Mouse (Mus musculus) heart, embryonic 10.5 days (tissue): ENCODE data around the gene Klrb1c. TPM values are rescaled to one million over a fixed set of nuclear protein-coding genes. Genes with fewer than 3 reads are reported as not detected.
"Not testable (repeated sequence)": the region's sequence is repeated elsewhere in the genome, so short reads cannot be mapped to it uniquely, and the experiment has no call there.

Experiments
- DNase-seq: peaks from one replicate; pipeline ENCODE4 v3.0.0-alpha.2; 2017; ENCODE audit warnings: low spot score
- H3K27ac ChIP-seq: fragments of 300-500 bp; sonication (generic); 2 replicates; pipeline ENCODE4 v1.5.1; 2016; ENCODE audit warnings: mild to moderate bottlenecking
- H3K27me3 ChIP-seq: fragments of 300-500 bp; sonication (generic); 2 replicates; pipeline ENCODE4 v1.6.1; 2016; ENCODE audit warnings: mild to moderate bottlenecking; ENCODE audit not compliant: poor library complexity, insufficient read depth, severe bottlenecking
- H3K36me3 ChIP-seq: fragments of 300-500 bp; sonication (generic); 2 replicates; pipeline ENCODE4 v1.6.1; 2016; ENCODE audit warnings: mild to moderate bottlenecking, moderate library complexity
- H3K4me1 ChIP-seq: fragments of 300-500 bp; sonication (generic); 2 replicates; pipeline ENCODE4 v1.6.1; 2016; ENCODE audit warnings: mild to moderate bottlenecking
- H3K4me3 ChIP-seq: fragments of 300-500 bp; sonication (generic); 2 replicates; pipeline ENCODE4 v1.5.1; 2016; ENCODE audit warnings: mild to moderate bottlenecking, moderate library complexity
- H3K9me3 ChIP-seq: fragments of 300-500 bp; sonication (generic); 2 replicates; pipeline ENCODE4 v1.6.1; 2016; ENCODE audit warnings: mild to moderate bottlenecking, moderate library complexity
- WGBS: fragments of 180-500 bp; shearing (Covaris S2); methylation state at CpG from one replicate; pipeline ENCODE4 v1.1.7; 2016; 5-methylcytosine and 5-hydroxymethylcytosine counted together
- polyA plus RNA-seq: library from polyadenylated mRNA; unstranded; fragments of >200 nt; fragmentation: Nextera tagmentation; extraction: Ambion mirVana; gene quantifications from 2 replicates; pipeline ENCODE4 v1.2.1, GENCODE M21; 2016

The Klrb1c gene
- polyA plus RNA-seq, 1 experiment from 2014 or later = 0.08 TPM

DNA sequence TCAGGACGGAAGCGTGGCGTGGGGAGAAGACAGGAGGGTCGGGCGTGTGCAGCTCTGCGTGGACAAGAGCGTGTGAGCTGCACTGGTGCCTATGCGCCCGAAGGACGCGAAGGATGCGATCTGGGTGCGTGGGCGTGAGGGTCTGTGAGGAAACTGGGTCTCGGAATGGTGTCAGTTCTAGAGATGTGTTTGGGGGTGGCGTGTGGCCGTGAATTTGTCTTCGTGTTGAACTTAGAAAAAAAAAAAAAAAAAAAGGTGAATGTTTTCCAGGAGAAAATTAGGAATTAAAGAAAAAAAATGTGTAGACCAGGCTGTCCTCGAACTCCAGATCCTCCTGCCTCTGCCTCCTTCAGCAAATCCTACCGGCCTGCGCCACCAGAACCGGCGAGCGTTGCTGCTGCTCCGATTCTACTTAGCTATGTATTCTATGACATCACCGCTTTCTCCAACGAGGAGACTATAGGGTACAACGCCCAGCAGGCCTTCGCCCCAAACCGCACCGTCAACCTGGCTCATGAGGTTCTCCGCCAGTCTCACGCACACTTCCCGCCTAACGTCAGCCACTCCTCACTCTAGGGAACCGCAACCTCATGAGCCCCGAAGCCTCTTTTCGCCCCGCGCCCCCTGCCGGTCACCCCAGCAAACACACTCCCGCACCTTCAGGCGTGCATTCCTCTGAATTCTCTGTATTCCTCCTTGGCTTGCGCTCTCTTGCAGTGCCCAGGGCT lies 28.4 kb downstream of the Klrb1c start:
- H3K27ac ChIP-seq = peak overlapping the region; percentile 76
- peak; percentile 89 for DNase-seq
- H3K9me3 ChIP-seq, H3K27me3 ChIP-seq, H3K36me3 ChIP-seq, H3K4me1 ChIP-seq: not testable (repeated sequence)
- H3K4me3 ChIP-seq = peak overlapping the region; percentile 66
- under 1% methylated on average over 44 of the region's 44 CpGs for WGBS

GRCm38 (mm10) chr6:128760016-128760415 lies 29.0 kb downstream of the Klrb1c start:
- peak overlapping the region; percentile 66 for H3K4me3 ChIP-seq
- H3K36me3 ChIP-seq, H3K27me3 ChIP-seq, H3K9me3 ChIP-seq, H3K4me1 ChIP-seq: not testable (repeated sequence)
- peak overlapping the region; percentile 76 for H3K27ac ChIP-seq
- under 1% methylated on average over 22 of the region's 22 CpGs for WGBS
- DNase-seq = peak; percentile 92

GRCm38 (mm10) chr6:128759221-128759950 lies 29.6 kb downstream of the Klrb1c start:
- H3K4me3 ChIP-seq = no peak overlapping the region
- WGBS = 78% methylated on average over 5 of the region's 5 CpGs
- no peak for DNase-seq

GRCm38 (mm10) chr6:128755402-128755763 lies 33.6 kb downstream of the Klrb1c start:
- H3K27ac ChIP-seq, H3K27me3 ChIP-seq, H3K9me3 ChIP-seq, DNase-seq, H3K4me1 ChIP-seq, H3K4me3 ChIP-seq, H3K36me3 ChIP-seq: not testable (repeated sequence)
- WGBS = 39% methylated on average over 4 of the region's 4 CpGs

More at GRCm38 (mm10) chr6:128759221-128759950, 29.6 kb downstream of the Klrb1c start:
- no peaks in the 10 kb centered on the region for H3K27me3 ChIP-seq
- no peaks in the 10 kb centered on the region for H3K36me3 ChIP-seq
- no peaks in the 10 kb centered on the region for H3K9me3 ChIP-seq
- H3K27ac ChIP-seq = no peak overlapping the region
- no peaks in the 10 kb centered on the region for H3K4me1 ChIP-seq

GRCm38 (mm10) chr6:128754748-128755401 lies 34.1 kb downstream of the Klrb1c start:
- H3K4me3 ChIP-seq, H3K9me3 ChIP-seq, H3K27me3 ChIP-seq, H3K36me3 ChIP-seq, DNase-seq, H3K27ac ChIP-seq, H3K4me1 ChIP-seq: not testable (repeated sequence)
- 77% methylated on average over 12 of the region's 12 CpGs for WGBS

DNA sequence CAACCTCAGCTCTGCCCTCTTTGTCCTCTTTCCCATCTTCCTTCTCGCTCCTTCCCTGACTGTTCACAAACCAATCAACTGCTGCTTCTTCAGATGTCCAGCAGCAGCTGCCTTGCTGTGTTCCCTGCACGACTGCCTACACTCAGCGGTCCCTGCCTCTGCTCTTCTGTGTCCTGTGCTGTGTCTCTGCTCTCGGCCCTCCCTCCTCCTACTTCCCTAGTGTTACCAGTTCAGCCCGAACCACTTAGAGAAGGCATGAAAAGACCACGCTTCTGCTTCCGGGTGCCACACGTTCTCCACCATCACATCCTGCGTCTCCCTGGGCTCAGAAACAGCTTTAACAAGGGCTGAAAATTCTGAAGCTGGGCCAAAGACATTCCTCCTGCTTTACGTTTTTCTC lies 34.8 kb downstream of the Klrb1c start:
- DNase-seq, H3K9me3 ChIP-seq, H3K27me3 ChIP-seq, H3K36me3 ChIP-seq, H3K27ac ChIP-seq, H3K4me1 ChIP-seq: not testable (repeated sequence)
- peak overlapping the region; percentile 15; the same call in 1 of the 2 replicates for H3K4me3 ChIP-seq
- WGBS = 36% methylated on average over 10 of the region's 10 CpGs

DNA sequence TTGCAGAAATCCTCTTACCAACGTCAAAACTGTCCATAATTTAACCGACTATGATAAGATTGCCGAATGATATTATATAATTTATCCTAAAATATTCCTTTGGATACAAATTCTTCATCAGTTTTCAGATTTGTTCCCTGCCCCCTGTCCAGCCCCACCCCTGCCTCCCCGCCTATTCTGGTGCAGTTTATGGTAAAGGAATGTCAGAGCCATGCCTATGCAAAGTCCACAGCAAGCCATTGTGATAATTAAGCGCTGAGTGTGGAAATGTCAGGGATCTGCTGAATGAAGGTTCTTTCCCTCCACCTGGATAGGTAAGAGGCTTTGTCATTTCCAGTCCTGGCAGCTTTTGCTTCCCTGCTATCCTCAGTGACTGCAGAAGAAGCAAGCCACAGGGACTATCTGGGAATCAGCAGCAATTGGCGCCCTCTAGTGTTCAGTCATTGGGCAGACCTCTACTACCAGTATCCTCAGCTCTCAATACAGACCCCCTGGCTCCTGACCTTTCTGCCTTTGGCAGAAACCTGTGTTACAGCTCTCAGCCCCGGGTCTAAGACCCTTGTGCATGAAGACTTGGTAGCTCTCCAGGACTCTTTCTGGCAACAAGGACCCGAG lies 35.3 kb downstream of the Klrb1c start:
- peak; percentile 84 for DNase-seq
- H3K27me3 ChIP-seq, H3K36me3 ChIP-seq, H3K9me3 ChIP-seq, H3K4me1 ChIP-seq, H3K27ac ChIP-seq, H3K4me3 ChIP-seq: not testable (repeated sequence)
- 39% methylated on average over 8 of the region's 8 CpGs for WGBS

DNA sequence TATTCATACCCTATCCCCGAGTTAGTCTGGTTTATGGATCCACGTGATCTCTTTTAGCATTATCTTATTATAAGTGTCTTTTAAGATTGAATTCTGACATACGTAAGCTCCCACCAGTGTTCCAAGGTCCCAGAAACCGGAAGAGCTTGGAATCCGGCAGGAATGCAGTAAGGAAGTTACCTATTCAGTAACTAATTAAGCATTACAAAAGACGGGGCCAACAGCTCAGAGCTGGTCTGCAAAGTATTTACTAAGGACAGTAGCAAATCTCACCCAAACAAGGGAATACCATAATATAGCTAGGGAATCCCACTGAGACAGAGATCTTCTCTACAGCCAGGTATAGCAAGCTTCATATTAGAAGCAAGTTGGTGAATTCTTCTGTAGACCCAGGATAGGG lies 42.0 kb downstream of the Klrb1c start:
- H3K36me3 ChIP-seq, DNase-seq, H3K9me3 ChIP-seq, H3K27ac ChIP-seq, H3K27me3 ChIP-seq, H3K4me1 ChIP-seq, H3K4me3 ChIP-seq: not testable (repeated sequence)
- 81% methylated on average over 6 of the region's 6 CpGs for WGBS

GRCm38 (mm10) chr6:128737445-128737844 lies 51.6 kb downstream of the Klrb1c start:
- no peak overlapping the region for H3K27ac ChIP-seq
- WGBS = 81% methylated on average over 7 of the region's 7 CpGs
- no peak for DNase-seq
- H3K4me1 ChIP-seq = no peaks in the 10 kb centered on the region
- no peaks in the 10 kb centered on the region for H3K36me3 ChIP-seq
- no peaks in the 10 kb centered on the region for H3K27me3 ChIP-seq
- H3K4me3 ChIP-seq = no peak overlapping the region
- H3K9me3 ChIP-seq = no peaks in the 10 kb centered on the region

DNA sequence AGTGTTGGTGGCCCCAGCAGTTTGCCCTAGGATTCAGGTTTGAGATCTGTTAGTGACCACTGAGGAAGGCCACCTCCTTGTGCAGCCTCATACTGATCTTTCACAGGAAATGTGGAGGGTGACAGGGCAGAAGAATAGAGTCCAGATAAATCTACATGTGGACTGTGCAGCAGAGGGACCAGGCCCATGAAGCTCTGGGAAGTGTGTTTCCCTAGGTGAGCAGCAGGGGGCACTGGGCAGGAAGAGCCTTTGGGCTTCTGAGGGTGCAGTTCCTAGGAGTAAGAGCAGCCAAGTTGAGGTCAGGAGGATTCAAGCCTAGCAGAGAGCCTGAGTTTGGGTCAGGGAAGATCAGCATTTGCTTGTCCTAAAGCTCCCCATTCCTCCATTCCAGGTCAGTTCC lies 52.9 kb downstream of the Klrb1c start:
- H3K4me3 ChIP-seq = no peak overlapping the region
- H3K4me1 ChIP-seq = no peaks in the 10 kb centered on the region
- H3K27ac ChIP-seq = no peak overlapping the region
- no peaks in the 10 kb centered on the region for H3K9me3 ChIP-seq
- H3K36me3 ChIP-seq = no peaks in the 10 kb centered on the region
- H3K27me3 ChIP-seq = no peaks in the 10 kb centered on the region
- no peak for DNase-seq

DNA sequence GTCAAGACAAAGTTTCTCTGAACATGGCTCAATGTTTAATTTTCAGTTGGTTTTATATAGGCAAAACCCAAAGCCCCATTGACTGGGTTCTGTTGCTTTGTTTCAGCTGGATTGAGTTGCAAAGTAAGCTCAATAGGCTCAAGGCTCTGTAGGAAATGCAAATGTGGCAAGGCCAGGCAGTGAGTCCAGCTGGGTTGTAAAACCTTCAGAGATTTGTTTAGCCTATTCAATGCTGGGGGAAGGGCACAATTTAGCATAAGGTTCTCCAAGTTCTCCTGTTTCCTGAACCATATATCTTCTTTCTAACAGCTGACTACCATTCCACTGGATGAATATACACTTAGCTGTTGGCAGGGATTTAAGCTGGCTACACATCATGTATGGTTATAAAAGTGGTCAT lies 54.1 kb downstream of the Klrb1c start:
- Histone ChIP-seq H3K4me3 (no peak overlapping the region), H3K4me1 (no peaks in the 10 kb centered on the region), H3K9me3 (no peaks in the 10 kb centered on the region), H3K36me3 (no peaks in the 10 kb centered on the region), H3K27ac (no peak overlapping the region), H3K27me3 (no peaks in the 10 kb centered on the region)
- DNase-seq = no peak

GRCm38 (mm10) chr6:128733908-128734679 lies 54.9 kb downstream of the Klrb1c start:
- no peaks in the 10 kb centered on the region for H3K27me3 ChIP-seq
- WGBS = 60% methylated on average over 5 of the region's 5 CpGs
- no peaks in the 10 kb centered on the region for H3K36me3 ChIP-seq
- no peak overlapping the region for H3K27ac ChIP-seq
- H3K4me1 ChIP-seq = no peaks in the 10 kb centered on the region
- H3K4me3 ChIP-seq = no peak overlapping the region
- H3K9me3 ChIP-seq = no peaks in the 10 kb centered on the region
- DNase-seq = no peak
